Mouse (Mus musculus) lung, postnatal 10 days (tissue): ENCODE results near the gene Derl3.
"Not testable (repeated sequence)": the region's sequence is repeated elsewhere in the genome, so short reads cannot be mapped to it uniquely, and the experiment has no call there.

Source experiments
- DNase-seq: peaks from one replicate; pipeline ENCODE4 v3.0.0; 2021

Derl3 gene

GRCm38 (mm10) chr10:75872915-75873542 is 20.2 kb upstream of the Derl3 start:
- DNase-seq = peak; percentile 91

GRCm38 (mm10) chr10:75873543-75874170 is 19.6 kb upstream of the Derl3 start:
- DNase-seq = no peak

- no peak for DNase-seq
Observed at GRCm38 (mm10) chr10:75878836-75879235, 14.4 kb upstream of the Derl3 start.

DNA sequence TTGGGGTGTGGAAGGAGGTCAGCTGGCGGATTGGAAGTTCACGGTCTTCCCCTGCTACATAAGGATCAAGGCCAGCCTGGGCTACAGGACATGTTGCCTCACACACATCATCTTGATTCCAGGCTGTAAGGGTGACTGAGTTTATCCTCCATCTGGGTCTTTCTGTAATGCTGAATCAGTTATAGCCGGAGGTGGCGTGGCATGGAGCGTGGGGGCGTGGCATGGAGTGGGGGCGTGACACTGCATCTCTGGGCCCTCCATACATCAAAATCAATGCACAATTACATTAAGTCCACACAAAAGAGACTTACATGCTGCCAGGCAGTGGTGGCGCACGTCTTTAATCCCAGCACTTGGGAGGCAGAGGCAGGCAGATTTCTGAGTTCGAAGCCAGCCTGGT is 12.9 kb upstream of the Derl3 start:
- DNase-seq = no peak

GRCm38 (mm10) chr10:75880771-75881577 is 12.2 kb upstream of the Derl3 start:
- no peak for DNase-seq

DNA sequence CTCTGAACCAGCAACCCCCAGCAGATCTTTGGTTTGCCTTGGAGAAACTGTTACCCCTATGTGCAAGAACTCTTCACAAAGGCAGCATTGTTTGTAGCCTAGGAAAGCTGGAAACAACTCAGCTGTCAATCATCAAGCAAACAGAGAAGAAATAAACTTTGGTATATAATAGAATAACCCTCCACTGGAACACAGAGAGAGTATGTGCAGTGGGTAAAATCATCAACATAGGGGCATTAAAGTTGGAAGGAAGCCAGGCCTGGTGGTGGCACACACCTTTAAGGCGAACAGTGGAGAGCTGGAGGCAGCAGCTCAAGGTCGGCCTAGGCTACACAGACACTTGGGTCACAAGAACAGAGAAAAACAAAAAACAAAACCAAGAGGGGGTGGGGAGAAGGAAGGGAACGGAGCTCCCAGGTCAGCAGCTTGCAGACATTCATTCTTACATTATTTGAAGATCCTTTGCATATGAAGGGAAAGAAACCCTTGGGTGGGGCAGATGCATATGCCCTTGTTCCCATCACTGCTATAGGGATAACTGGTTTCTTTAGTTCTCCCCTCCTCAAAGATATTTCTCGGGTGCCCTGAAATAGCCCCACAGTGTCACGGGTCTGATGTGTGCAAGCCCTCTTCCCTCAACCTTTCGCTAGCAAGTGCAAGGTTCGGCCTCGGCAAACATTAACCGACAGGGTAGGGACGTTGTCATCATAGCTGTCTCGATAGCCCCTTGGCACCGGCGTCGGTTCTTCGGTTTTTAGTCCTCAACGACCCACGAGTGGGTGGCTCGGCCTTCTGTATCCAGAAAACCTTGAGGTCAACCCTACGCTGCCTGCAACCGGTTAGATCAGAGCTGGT is 11.4 kb upstream of the Derl3 start:
- peak; percentile 6 for DNase-seq

GRCm38 (mm10) chr10:75882433-75883231 is 10.6 kb upstream of the Derl3 start:
- no peak for DNase-seq

DNA sequence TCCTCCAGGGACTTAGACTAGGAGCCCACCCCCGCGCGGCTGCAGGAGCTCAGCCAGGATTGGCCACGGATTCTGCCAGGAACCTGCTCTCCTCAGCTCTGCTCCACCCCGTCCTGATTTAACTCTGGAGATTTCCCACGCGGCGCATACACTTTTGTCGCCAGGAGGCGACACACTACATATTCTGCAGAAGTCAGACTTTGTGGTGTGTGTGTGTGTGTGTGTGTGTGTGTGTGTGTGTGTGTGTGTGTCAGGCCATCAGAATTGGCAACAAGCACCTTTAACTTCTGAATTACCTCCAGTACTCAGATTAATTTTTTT is 10.0 kb upstream of the Derl3 start:
- peak; percentile 92 for DNase-seq

DNA sequence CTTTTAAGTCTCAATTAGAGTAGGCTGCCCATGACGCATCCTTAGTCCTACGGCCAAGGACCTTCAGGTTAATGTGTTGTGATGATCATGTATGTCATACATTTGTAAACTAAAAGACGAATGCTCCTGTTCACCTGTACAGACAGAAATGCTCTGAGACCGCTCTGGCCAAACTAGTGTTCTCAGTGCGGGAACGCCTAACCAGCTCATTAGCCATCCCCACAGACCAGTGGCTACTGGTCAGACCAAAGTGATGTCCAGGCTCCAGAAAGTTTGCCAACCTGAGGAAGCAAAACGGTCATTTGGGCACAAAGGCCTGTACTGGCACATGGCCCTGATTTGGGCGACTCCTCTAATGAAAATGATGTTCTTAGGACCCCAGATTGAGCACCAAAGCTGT is 8.5 kb upstream of the Derl3 start:
- DNase-seq = no peak

DNA sequence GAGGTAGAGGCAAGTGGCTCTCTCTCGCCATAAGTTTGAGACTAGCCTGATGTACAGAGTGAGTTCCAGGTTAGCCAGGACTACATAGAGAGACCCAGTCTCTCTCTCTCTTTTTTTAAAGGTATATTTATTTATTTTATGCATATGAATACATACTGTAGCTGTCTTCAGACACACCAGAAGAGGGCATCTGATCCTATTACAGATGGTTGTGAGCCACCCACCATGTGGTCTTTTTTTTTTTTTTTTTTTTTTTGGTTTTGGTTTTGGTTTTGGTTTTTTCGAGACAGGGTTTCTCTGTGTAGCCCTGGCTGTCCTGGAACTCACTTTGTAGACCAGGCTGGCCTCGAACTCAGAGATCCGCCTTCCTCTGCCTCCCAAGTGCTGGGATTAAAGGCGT is 5.7 kb upstream of the Derl3 start:
- DNase-seq = not testable (repeated sequence)

DNA sequence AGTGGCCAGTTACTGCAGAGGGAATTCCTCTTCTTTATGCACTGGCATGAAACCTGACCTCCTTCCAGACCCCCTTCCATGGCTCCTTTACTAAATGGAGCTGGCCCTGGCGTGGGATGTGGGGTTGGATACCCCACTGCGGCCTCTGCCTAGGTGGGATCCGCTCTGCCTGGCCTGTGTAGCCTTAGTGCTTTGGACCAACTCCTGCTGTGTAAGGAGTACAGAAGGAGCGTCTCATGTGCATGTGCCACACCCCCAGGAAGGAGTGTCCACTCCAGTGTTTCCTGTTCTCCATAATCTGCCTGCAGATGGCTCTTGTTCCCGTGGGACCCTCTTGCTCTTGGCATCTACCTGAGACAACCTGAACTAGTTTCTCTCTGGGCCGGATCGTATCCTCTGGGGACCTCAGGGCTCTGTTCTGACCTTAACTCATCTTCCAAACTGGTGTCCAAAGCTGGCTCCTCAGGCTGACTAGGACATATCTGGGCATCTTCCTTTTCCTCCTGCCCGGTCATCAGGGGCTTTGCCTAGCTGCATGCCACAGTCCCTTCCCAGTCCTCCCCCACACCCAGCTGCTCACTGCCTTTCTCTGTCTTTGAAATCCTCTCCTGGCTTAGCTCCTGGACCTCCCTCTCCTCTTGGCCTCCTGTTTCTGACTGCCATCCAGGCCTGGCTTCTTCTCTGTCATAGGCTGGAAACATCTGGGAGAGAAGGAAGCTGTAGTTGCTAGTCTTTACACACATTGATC is 3.6 kb upstream of the Derl3 start:
- no peak for DNase-seq

- no peak for DNase-seq
Observed at GRCm38 (mm10) chr10:75894601-75895000, 1.4 kb downstream of the Derl3 start.

- no peak for DNase-seq
Observed at GRCm38 (mm10) chr10:75895730-75896129, 2.5 kb downstream of the Derl3 start.

GRCm38 (mm10) chr10:75896208-75896607 is 3.0 kb downstream of the Derl3 start:
- no peak for DNase-seq

DNA sequence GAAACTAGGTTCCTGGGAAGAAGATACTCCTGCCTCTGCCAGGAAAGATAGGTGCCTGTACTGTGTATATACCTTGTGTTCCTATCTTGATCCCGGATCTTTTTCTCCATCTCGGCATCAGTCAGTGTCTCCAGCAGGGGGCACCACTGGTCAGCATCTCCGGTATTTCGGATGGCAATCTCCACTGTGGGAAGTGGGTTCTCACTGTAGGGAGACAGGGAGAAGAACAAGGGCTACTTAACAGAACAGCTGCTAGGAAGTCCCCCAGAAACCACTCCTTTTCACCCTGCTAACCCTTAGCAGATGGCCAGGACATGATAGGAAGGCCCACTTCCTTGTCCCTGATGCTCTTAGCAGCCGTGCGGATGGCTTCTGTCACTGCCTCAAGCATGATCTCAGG is 4.2 kb downstream of the Derl3 start:
- DNase-seq = peak; percentile 85

DNA sequence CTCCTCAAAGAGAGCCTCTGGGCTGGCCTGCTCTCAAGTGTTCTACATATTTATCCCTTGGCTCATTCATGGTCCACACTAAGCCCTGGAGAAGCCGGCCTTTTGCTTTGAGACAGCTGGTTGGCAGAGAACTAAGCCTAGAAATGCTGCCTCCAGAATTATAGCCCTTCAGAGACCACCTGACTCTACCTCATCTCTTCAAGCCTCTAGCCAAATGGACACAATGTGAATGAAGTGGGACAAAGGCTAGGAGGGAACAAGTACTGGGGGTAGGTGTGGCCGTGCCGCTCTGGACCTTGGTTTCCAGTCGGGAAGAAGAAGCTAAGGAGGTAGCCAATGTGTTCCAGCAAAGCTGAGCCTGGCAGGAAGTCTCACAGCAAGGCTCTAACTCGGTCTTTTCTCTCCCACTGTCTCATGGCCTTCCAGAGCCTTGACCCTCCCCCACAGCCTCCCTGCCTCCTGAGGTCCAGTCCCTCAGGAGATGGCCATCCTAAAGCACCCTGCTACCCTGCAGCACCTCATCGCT is 4.9 kb downstream of the Derl3 start:
- DNase-seq = no peak

GRCm38 (mm10) chr10:75898846-75899245 is 5.6 kb downstream of the Derl3 start:
- DNase-seq = peak; percentile 62

DNA sequence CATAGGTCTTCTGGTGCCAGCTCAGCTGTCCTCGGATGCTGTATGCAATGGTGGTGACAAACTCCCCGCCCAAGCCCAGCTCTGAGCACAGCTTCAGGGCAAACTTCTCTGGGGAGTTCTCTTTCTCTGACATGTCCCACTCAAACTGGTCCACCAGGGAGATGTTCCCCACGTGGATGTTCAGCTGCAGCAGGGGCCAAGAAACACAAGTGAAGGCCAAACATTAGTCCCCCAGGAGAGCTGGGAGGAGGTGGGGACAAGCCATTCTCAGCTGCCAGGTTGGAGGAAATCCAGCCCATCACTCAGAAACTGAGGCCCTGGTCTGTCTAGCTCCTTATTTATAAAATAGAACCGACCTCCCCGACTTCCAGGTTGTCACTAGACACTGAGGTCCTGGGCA is 11.2 kb downstream of the Derl3 start:
- no peak for DNase-seq

DNA sequence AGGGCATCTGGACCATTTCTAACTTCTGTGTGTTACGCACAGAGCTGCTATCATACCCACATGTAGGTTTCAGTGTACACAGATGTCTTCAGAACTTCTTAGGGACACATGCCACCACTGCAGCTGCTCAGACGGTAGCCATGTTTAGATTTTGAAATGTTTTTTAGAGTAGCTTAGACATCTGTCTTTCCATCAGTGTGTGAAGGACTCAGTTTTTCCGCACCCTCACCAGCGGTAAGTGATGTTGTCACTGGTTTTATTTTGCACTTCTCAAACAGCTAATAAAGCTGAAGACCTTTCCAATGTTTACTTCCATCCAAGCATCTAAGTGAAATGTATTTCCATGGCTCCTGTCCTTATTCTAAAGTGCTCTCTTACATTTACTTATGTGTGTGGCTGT is 13.7 kb downstream of the Derl3 start:
- DNase-seq = no peak

GRCm38 (mm10) chr10:75910698-75911097 is 17.5 kb downstream of the Derl3 start:
- DNase-seq = no peak

DNA sequence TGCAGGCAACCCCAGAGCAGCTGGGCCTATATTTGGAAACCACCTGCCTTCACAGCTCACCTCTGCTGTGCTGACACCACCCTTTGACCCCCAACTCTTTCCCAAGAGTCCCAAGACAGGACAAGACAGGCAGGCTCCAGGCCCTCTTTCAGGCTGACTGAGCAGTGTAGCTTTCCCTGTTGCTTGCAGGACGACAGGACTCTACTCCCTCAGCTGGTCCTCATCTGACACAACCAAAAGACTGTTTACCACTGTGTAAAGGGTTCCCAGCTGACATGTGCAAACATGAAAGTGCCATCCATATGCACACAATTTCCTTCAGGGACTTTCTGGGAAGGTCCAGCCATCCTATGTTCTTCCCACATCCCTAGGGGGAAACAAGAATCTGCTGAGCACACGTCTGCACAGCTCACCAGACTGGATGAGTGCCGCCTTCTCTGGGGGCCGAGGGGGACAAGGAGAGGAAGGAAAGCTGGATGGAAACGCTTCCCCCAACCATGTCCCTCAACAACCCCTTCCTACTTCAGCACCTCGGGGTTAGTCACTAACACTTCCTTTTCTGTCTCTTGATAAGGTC is 19.9 kb downstream of the Derl3 start:
- peak; percentile 12 for DNase-seq
